Mouse (Mus musculus): Measurements from ENCODE around the gene Inpp5a. TPM values are rescaled to one million over a fixed set of nuclear protein-coding genes. Genes with fewer than 3 reads are reported as not detected.

Inpp5a gene
- polyA plus RNA-seq, 1 experiment from 2014 or later = 4.0 TPM

DNA sequence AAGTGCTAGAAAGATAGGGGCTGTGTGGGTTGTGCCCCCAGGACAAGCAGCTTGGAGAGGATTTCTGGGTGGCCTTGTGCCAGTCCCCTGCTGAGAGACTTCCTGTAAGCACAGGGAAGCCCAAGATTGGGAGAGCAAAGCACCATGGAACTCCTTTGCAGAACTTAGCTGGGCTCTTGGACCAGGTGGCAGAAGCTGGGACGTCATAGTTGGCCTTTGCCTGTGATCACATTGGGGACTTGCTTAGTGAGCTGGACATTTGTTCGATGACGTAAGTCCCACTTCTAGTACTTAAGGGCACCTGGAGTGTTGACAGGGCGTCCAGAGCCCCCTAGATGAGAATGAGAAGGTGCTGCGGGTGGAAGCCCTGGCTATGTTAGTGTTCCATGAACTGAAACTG is 62.8 kb downstream of the Inpp5a start:
- Histone ChIP-seq H3K4me2 (no peak overlapping the region), H3K27ac (no peak overlapping the region), H3K4me3 (replicated peaks) (no peak overlapping the region), H3K36me3 (no peaks in the 10 kb centered on the region), H3K9ac (no peak overlapping the region), H3K9me3 (replicated peaks) (no peaks in the 10 kb centered on the region), H3K4me1 (replicated peaks) (no peaks in the 10 kb centered on the region), H3K27me3 (no peaks in the 10 kb centered on the region)
- WGBS (ENCODE audit: insufficient replicate concordance) = 74% methylated on average over 5 of the region's 5 CpGs
- DNase-seq = no peak
- ATAC-seq (ENCODE audit: low read depth) = no peak

DNA sequence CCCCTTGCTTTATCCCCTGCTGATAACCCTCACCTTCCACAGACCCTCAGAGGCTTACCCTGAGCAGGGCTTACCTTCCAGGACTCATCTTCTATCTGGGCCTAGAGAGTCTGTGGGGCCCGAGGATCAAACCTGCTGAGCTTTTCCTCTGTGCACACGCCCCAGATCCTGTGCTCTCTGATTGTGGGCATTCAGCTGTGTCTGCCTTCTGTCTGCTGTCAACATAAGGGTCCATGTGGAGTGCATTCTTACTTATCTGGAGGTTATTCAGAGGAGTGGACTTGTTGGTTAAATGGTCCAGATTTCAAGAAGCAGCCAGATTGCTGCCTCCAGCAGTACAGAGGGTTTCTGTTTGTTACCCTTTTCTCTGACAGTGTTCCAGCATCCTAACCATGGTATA is 63.3 kb downstream of the Inpp5a start:
- Histone ChIP-seq H3K9me3 (replicated peaks) (no peaks in the 10 kb centered on the region), H3K4me3 (replicated peaks) (no peak overlapping the region), H3K36me3 (no peaks in the 10 kb centered on the region), H3K4me2 (no peak overlapping the region), H3K4me1 (replicated peaks) (no peaks in the 10 kb centered on the region), H3K9ac (no peak overlapping the region), H3K27me3 (no peaks in the 10 kb centered on the region), H3K27ac (no peak overlapping the region)
- 54% methylated on average over 2 of the region's 2 CpGs for WGBS (ENCODE audit: insufficient replicate concordance)
- ATAC-seq (ENCODE audit: low read depth) (no peak), DNase-seq (no peak)

DNA sequence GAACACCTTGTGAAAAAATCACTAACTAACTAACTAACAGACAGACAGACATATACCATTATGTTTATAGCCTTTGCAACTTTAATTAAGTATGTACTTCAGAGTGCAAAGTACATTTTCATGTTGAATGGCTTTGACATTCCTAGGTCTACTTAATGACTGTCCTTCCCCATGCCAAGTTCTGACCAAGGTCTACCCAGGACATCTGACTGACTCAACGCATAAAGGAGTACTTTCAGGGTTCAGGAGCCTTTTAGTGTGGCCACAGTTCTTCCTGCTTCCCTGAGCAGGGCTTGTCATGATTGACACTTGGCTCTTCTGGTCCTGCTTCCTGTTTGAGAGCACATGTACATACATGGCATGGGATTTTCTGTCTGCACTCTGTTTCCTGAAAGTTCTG is 64.3 kb downstream of the Inpp5a start:
- WGBS (ENCODE audit: insufficient replicate concordance) = 20% methylated on average over 1 of the region's 1 CpGs
- no peak overlapping the region for H3K9ac ChIP-seq
- H3K4me1 ChIP-seq (replicated peaks) = no peaks in the 10 kb centered on the region
- H3K27me3 ChIP-seq = no peaks in the 10 kb centered on the region
- H3K9me3 ChIP-seq (replicated peaks) = no peaks in the 10 kb centered on the region
- DNase-seq (no peak), ATAC-seq (ENCODE audit: low read depth) (no peak)
- no peak overlapping the region for H3K4me3 ChIP-seq (replicated peaks)
- no peak overlapping the region for H3K27ac ChIP-seq
- no peaks in the 10 kb centered on the region for H3K36me3 ChIP-seq
- H3K4me2 ChIP-seq = no peak overlapping the region

DNA sequence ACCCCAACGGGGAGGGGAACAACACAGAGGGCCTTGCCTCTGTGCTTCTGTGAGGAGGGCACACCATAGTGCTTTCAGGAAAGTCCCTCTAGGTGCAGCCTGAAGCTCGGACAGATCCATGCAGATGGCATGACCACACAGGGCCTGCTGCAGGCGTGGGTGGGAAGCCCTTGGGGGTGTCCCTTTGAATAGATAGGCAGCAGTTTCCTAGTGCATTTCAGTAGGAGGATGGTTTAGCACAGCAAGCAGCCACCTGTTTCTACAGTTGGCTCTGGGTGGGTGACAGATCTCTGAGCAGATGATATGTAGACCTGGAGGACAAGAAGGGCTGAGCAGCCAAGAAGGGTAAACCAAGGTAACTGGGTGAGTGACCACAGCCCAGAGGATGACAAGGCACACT is 65.4 kb downstream of the Inpp5a start:
- H3K9me3 ChIP-seq (replicated peaks) = no peaks in the 10 kb centered on the region
- no peaks in the 10 kb centered on the region for H3K4me1 ChIP-seq (replicated peaks)
- no peak overlapping the region for H3K4me2 ChIP-seq
- no peaks in the 10 kb centered on the region for H3K36me3 ChIP-seq
- ATAC-seq (ENCODE audit: low read depth) (no peak), DNase-seq (no peak)
- H3K27me3 ChIP-seq = no peaks in the 10 kb centered on the region
- 46% methylated on average over 3 of the region's 3 CpGs for WGBS (ENCODE audit: insufficient replicate concordance)
- H3K9ac ChIP-seq = no peak overlapping the region
- no peak overlapping the region for H3K27ac ChIP-seq
- no peak overlapping the region for H3K4me3 ChIP-seq (replicated peaks)

DNA sequence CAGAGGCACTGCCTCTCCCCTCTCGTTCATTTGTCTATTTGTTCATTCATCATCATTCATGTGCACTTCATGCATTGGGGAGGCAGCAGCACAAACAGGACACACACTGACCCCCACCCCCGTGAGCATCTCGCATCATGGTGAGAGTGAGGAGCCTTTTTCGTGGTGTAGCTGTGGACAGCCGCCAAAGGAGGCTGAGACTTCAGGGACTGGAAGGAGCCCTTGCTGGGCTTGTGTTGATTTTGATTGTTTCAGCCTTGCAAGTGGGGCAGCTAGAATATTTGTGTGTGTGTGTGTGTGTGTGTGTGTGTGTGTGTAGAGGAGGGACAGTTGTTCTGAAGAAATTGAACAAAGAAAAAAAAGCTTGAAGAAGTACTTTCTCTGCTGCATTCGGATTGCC is 67.8 kb downstream of the Inpp5a start:
- no peak overlapping the region for H3K4me2 ChIP-seq

DNA sequence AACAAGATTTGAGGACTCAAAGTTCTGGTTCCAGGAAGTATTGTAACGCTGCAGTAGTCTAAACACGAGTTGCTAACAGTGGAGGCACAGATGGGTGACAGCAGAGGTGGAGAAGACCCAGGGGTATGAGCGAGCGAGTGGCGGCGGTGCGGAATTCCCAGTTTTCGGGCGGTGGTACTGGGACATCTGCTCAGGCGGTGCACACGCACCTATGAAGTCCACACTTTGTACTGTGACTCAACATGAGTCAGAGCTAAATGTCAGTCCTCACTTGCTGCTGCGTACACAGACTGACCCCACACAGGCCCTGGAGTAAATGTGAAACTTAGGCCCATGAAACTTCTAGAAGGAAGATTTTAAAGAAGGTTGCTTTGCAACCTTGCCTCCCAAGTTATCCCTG is 72.4 kb downstream of the Inpp5a start:
- WGBS (ENCODE audit: insufficient replicate concordance) = 82% methylated on average over 12 of the region's 12 CpGs
- Histone ChIP-seq H3K4me1 (replicated peaks) (peaks cover 9% of the 10 kb centered on the region), H3K9ac (no peak overlapping the region)

More for the DNA sequence above, 67.8 kb downstream of the Inpp5a start:
- no peaks in the 10 kb centered on the region for H3K36me3 ChIP-seq
- no peak for DNase-seq
- ATAC-seq (ENCODE audit: low read depth) = no peak
- H3K9ac ChIP-seq = no peak overlapping the region
- no peak overlapping the region for H3K27ac ChIP-seq
- 60% methylated on average over 6 of the region's 6 CpGs for WGBS (ENCODE audit: insufficient replicate concordance)
- H3K4me1 ChIP-seq (replicated peaks) = no peaks in the 10 kb centered on the region
- H3K9me3 ChIP-seq (replicated peaks) = no peaks in the 10 kb centered on the region
- H3K27me3 ChIP-seq = no peaks in the 10 kb centered on the region
- H3K4me3 ChIP-seq (replicated peaks) = no peak overlapping the region

DNA sequence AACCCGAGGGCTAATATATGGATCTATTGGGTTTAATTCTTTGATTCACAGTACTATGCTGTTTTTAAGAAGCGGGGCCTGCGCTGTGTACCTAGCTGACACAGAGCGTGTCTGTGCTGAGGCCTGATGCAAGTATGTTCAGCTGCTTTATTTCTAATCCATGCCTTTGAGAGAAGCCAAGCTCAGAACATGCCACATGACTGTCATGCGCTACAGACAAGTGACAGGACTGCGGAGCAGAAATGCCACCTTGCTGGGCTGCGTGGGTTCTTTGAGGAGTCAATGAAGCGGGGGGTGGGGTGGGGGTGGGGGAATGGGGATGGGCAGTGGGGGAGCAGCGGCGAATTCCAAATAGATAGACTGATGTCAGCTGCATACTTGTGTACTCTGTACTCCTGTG is 73.2 kb downstream of the Inpp5a start:
- WGBS (ENCODE audit: insufficient replicate concordance) = 78% methylated on average over 10 of the region's 10 CpGs
- Histone ChIP-seq H3K4me3 (replicated peaks) (no peak overlapping the region), H3K4me1 (replicated peaks) (peaks cover 17% of the 10 kb centered on the region), H3K9ac (no peak overlapping the region), H3K36me3 (no peaks in the 10 kb centered on the region), H3K27ac (no peak overlapping the region), H3K4me2 (no peak overlapping the region), H3K9me3 (replicated peaks) (no peaks in the 10 kb centered on the region), H3K27me3 (no peaks in the 10 kb centered on the region)
- DNase-seq = no peak
- ATAC-seq (ENCODE audit: low read depth) = no peak

More for the DNA sequence above, 72.4 kb downstream of the Inpp5a start:
- H3K27me3 ChIP-seq = no peaks in the 10 kb centered on the region
- H3K4me2 ChIP-seq = no peak overlapping the region
- H3K4me3 ChIP-seq (replicated peaks) = no peak overlapping the region
- ATAC-seq (ENCODE audit: low read depth) = no peak
- H3K9me3 ChIP-seq (replicated peaks) = no peaks in the 10 kb centered on the region
- no peaks in the 10 kb centered on the region for H3K36me3 ChIP-seq
- H3K27ac ChIP-seq = no peak overlapping the region
- no peak for DNase-seq

DNA sequence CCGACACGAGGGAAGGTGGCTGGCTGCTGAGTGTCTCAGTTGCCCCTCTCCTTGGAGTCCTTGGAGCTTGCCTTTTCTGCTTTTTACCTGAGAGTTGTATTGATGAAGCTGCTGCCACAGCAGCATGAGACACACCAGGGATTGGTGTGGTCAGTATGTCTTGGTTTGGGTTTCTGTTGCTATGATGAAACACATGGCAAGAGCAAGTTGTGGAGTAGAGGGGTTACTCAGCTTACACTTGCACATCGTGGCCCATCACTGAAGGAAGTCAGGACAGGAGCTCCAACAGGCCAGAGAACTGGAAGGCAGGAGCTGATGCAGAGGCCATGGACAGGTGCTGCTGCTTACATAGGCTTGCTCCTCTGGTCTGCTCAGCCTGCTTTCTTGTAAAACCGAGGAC is 76.6 kb downstream of the Inpp5a start:
- Histone ChIP-seq H3K4me1 (replicated peaks) (peaks cover 33% of the 10 kb centered on the region), H3K4me2 (no peak overlapping the region), H3K36me3 (no peaks in the 10 kb centered on the region), H3K9me3 (replicated peaks) (no peaks in the 10 kb centered on the region), H3K27ac (no peak overlapping the region), H3K4me3 (replicated peaks) (no peak overlapping the region), H3K9ac (no peak overlapping the region), H3K27me3 (no peaks in the 10 kb centered on the region)
- ATAC-seq (ENCODE audit: low read depth) = no peak
- WGBS (ENCODE audit: insufficient replicate concordance) = 49% methylated on average over 4 of the region's 4 CpGs
- no peak for DNase-seq

DNA sequence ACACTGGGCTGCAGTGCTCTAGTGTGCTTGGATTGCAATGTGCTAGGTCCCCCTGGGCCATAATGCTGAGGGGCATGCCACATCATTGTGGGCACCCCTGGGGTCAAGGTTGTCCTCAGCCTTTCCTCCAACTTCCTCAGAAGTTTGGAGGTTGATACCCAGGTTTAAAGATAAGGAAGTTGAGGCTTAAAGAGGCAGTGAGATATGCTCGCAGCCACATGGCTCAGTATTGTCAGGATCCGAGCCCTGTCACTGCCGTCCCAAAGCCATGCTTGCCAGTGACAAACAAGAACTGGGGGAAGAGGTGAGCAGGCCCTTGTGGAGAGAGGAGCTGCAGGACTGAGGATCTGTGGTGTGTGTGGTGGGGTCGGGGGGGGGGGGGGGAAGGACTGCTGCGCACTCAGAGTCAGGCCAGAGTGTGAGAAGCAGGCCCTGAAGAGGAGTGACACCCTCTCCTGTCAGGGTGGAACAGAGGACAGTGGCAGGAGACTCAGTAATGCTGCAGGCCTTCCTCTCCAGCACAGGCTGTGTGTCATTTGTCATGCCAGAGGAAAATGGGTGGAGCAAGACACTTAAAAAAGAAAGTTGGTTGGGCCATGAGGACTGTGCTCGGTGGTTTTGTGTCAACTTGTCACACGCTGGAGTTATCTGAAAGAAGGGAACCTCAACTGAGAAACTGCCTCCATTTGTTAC is 77.7 kb downstream of the Inpp5a start:
- 14% methylated on average over 7 of the region's 7 CpGs for WGBS (ENCODE audit: insufficient replicate concordance)
- no peak overlapping the region for H3K4me2 ChIP-seq
- no peaks in the 10 kb centered on the region for H3K9me3 ChIP-seq (replicated peaks)
- peak overlapping the region; percentile 61 for H3K27ac ChIP-seq
- H3K36me3 ChIP-seq = no peaks in the 10 kb centered on the region
- no peak overlapping the region for H3K4me3 ChIP-seq (replicated peaks)
- H3K27me3 ChIP-seq = no peaks in the 10 kb centered on the region
- peak; percentile 55 for ATAC-seq (ENCODE audit: low read depth)
- H3K9ac ChIP-seq = no peak overlapping the region
- DNase-seq = no peak
- peaks cover 33% of the 10 kb centered on the region for H3K4me1 ChIP-seq (replicated peaks)

DNA sequence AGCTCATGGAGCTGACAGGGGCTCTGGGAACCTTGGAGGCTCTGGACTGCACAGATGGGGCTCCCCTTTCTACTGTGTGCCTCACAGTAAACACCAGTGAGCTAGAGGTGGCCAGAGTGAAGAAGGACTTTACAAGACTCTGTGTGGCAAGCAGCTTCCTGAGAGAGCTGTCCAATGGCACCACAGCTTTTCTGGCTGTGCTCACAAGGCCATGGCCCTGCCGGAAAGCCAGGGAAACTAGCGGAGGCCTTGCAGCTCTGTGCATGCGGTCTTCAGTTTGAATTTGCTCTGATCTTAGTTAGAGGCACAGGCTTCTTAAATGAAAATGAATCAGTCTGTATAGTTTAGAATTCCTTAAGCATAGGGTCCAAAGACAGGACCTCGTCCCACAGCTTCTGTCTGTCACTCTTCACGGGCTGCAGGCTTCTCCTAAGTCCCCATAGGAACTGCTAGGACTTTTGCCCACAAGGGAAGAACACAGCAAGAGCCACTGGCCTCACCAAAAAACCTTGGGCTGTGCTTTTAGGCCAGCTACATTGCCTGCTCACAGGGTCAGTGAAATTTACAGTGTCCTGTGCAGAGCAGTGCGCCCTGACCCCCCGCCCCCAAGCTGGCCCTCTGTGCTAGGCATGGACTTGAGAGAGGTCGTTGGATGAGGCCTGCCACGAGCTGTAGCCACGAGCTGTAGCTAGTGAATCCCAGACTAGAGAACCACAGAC is 78.4 kb downstream of the Inpp5a start:
- Histone ChIP-seq H3K36me3 (no peaks in the 10 kb centered on the region), H3K4me1 (replicated peaks) (peaks cover 33% of the 10 kb centered on the region), H3K4me2 (no peak overlapping the region), H3K9me3 (replicated peaks) (no peaks in the 10 kb centered on the region), H3K4me3 (replicated peaks) (no peak overlapping the region), H3K27me3 (no peaks in the 10 kb centered on the region), H3K9ac (peak overlapping the region; percentile 17; the same call in 1 of the 2 replicates), H3K27ac (peak overlapping the region; percentile 61)
- ATAC-seq (ENCODE audit: low read depth) (peak; percentile 22; the same call in 1 of the 2 replicates), DNase-seq (no peak)
- WGBS (ENCODE audit: insufficient replicate concordance) = 45% methylated on average over 10 of the region's 10 CpGs

DNA sequence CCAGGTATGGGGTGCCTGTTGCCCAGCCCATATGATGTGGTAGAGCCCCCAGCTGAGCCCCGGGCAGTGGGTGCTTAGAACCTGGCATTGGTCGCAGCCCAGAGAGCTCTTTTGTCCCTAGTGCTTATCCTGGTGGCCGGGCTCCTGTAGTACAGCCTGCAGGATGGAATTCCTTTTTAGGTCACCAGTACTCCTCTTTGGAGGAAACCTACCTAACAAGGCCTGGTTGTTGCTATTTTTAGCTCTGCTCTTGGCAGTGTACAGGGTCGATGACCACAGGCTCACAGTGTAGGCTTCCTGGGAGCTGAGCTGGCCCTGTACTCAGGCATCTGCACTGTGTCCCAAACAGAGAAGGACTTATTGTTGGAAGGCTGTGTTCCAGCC is 79.0 kb downstream of the Inpp5a start:
- peak overlapping the region; percentile 17; the same call in 1 of the 2 replicates for H3K9ac ChIP-seq
- 44% methylated on average over 4 of the region's 4 CpGs for WGBS (ENCODE audit: insufficient replicate concordance)

DNA sequence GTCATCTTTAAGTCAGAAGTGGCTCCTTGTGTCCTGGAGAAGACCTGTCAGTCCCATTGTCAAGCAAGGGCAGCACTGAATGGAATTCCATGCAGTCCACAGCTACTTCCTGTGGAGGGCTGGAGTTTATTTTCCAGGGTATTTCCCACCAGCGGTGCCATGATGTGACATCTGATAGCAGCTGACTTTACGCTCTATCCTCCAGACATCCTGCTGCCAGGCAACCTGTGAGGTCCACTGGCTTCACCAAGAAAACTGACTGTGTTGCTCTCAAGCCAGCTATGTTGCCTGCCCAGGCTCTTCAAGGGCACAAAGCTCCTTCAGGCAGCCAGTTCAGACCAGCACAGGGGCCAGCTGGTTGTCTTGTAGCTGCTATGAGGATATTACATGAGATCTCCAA is 79.5 kb downstream of the Inpp5a start:
- 59% methylated on average over 2 of the region's 2 CpGs for WGBS (ENCODE audit: insufficient replicate concordance)
- H3K36me3 ChIP-seq = no peaks in the 10 kb centered on the region
- no peak overlapping the region for H3K9ac ChIP-seq
- no peaks in the 10 kb centered on the region for H3K27me3 ChIP-seq
- H3K4me3 ChIP-seq (replicated peaks) = no peak overlapping the region
- no peak for ATAC-seq (ENCODE audit: low read depth)
- H3K9me3 ChIP-seq (replicated peaks) = no peaks in the 10 kb centered on the region
- no peak for DNase-seq
- peaks cover 33% of the 10 kb centered on the region for H3K4me1 ChIP-seq (replicated peaks)
- no peak overlapping the region for H3K27ac ChIP-seq
- no peak overlapping the region for H3K4me2 ChIP-seq

More for the DNA sequence above, 79.0 kb downstream of the Inpp5a start:
- no peaks in the 10 kb centered on the region for H3K27me3 ChIP-seq
- no peak overlapping the region for H3K4me2 ChIP-seq
- ATAC-seq (ENCODE audit: low read depth) (peak; percentile 18; the same call in 1 of the 2 replicates), DNase-seq (no peak)
- no peak overlapping the region for H3K4me3 ChIP-seq (replicated peaks)
- H3K9me3 ChIP-seq (replicated peaks) = no peaks in the 10 kb centered on the region
- H3K4me1 ChIP-seq (replicated peaks) = peaks cover 33% of the 10 kb centered on the region
- H3K36me3 ChIP-seq = no peaks in the 10 kb centered on the region
- H3K27ac ChIP-seq = peak overlapping the region; percentile 61; the same call in 1 of the 2 replicates

All from liver, embryonic 13.5 days (tissue).